Mouse (Mus musculus): ENCODE results near the gene Lrriq4.
A peak's percentile ranks its signal among the peaks of the same experiment; 100 is the strongest.

The Lrriq4 gene

DNA sequence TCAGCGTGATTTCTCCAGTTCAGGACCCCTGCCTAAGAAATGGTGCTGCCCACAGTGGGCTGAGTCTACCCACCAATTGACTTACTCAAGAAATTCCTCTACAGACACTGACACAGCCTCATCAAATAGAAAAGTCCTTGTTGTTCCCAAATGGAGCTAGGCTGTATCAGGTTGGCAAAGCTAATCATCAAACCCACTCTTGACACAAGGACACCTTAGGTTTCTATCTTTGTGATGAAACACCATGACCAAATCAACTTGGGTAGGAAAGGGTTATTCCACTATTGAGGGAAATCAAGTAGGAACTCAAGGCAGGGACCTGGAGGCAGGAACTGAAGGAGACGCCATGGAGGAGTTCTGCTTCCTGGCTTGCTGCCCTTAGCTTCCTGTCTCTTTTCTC, at the start of gene Lrriq4:
TSS of gene Lrriq4 (plus strand) at position 301 of the 400 bp plus-strand sequence.
- no peak for DNase-seq (ENCODE audit: inconsistent ontology term)

DNA sequence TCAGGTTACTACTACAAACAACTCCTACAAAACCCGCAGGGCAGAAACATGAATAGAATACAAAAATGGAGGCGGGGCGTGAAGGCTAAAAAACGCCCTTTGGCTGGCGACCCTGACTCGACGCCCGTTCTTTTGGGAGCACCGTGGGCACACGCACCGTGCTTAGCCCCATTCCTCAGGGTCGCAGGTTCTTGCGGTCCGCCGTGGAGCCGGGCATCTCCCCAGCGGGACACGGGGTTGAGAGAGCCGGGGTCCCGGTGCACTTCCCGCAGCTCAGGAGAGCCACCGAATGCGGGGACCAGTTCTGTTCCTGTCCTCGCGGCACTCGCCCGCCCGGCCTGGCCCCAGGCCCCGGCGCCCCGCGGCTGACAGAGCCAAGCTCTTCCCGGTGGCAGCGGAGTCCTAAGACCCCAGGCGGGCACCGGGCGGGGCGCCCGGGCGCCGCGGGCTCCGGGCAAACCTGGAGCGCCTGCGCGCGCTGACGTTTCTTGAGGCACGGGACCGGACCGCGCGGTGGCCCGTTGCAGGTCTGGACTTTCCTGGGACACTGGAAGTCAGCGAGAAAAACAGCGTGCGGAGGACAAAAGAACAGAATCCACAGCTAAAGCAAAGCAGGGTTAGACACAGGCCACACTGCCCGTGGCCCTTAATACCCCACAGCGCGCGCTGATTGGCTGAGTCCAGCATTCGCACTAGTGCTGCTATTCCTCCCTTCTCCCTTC, 49.0 kb upstream of the Lrriq4 start:
- peak; percentile 62 for DNase-seq (ENCODE audit: inconsistent ontology term)

DNA sequence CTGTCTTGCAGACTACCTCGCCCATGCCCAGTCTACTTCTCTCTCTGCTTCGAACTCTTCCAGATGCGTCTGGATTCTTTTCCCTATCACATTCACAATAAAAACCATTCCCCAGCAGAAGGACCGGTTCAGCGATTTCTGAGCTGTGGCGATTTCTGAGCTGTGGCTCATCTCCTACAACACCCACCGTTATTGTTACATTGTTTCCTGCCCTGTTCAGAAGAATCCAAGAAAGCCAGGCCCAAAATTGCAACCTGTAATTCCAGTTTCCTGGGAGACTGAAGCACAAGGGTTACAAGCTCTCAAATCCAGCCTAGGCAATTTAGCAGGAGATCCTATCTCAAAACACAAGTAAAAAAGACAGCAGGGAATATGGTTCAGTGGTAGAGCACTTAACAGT, 47.0 kb upstream of the Lrriq4 start:
- DNase-seq (ENCODE audit: inconsistent ontology term), result no peak

DNA sequence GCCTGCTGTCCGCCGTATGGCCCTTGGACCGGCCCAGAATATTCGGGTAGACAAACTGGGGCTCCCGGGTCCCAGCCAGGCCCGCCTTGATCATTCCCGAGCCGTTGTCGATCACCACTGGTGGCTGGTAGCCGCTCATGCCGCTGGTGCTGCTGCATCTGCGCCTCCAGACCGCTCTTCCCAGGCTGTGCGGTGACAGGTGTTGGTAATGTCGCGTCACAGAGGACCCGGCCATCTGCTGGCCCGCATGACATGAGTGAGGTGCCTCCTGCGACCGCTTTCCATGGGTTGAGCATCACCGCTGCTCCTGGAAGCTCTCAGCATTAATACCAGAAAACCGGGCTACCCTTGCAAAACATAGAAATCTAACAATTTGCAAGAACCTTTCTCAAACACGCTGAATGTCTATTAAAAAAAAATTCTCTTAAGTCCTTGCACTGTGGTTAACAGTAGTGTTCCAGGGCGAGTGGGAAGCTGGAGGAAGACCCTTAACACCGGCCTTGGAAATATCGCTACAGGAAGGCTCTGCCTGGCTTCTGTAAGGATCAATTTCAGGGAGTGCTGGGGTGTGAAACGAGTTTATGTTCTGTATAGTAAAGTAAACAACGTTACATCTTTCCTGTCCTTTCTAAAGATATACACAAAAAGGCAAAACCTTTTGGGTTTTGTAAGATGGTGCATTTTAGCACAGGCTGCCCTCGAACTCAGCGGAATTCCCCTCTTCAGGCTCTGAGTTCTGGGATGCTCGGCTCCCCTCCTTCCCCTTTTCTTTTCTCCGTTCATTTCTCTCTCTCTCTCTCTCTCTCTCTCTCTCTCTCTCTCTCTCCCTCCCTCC, 44.4 kb upstream of the Lrriq4 start, which contains the start of gene Actrt3:
TSS of gene Actrt3 (minus strand) at position 229 of the 835 bp plus-strand sequence.
- peak; percentile 26 for DNase-seq (ENCODE audit: inconsistent ontology term)

DNA sequence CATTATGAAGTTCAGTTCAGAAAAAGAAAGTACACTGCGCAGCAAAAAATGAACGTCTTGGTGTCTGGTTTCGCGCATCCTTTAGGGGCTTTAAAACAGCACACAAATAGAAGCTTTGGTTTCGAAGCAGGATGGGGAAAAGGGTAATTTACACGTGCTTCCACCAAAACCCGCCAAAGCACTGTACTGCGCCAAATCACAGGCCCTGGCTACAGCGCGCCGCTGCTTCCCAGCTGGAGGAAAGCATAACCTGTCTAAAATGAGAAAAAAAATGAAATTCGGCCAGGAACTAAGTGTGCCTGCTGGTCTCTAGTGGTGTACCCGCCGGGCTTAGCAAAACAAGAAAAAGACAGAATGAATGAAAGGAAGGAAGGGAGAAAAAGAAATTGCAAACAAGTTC, 43.6 kb upstream of the Lrriq4 start:
- peak; percentile 73 for DNase-seq (ENCODE audit: inconsistent ontology term)

DNA sequence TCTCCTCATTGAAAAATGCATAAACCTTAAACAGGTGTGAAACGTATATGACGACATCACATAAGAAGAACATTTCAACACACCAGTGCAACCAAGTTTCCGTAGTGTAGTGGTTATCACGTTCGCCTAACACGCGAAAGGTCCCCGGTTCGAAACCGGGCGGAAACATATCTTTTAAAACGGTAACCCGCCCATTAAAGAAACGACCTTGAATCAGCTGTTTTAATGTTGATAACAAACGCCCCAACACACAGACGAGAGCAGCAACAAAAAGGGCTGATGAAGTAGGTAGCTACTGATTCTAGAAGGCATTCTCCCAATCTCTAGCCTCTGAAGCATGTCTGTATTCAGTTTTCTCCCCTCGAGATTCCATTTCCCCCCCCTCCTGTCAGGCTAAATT, 43.1 kb upstream of the Lrriq4 start:
- peak; percentile 86 for DNase-seq (ENCODE audit: inconsistent ontology term)

DNA sequence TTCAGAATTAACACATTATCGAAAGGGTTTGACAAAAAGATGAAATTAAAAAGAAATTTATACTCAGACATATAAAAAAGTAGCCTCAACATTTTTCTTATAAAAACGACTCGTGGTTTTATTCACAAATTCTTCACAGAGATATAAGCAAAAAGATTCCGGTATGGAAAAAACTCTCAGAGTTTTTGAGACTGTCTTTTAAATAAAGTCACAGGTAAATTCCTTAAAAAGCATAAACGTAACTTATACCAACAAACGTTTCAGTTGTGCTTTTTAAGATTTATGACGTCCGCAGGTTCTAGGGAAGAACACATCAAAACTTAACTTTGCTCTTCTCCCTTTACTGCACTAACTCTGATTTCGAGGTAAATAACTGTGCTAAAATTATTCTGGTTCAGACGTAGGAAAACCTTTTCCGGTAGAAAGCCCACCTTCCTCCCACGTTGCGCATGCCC, 42.7 kb upstream of the Lrriq4 start:
- DNase-seq (ENCODE audit: inconsistent ontology term), result no peak

DNA sequence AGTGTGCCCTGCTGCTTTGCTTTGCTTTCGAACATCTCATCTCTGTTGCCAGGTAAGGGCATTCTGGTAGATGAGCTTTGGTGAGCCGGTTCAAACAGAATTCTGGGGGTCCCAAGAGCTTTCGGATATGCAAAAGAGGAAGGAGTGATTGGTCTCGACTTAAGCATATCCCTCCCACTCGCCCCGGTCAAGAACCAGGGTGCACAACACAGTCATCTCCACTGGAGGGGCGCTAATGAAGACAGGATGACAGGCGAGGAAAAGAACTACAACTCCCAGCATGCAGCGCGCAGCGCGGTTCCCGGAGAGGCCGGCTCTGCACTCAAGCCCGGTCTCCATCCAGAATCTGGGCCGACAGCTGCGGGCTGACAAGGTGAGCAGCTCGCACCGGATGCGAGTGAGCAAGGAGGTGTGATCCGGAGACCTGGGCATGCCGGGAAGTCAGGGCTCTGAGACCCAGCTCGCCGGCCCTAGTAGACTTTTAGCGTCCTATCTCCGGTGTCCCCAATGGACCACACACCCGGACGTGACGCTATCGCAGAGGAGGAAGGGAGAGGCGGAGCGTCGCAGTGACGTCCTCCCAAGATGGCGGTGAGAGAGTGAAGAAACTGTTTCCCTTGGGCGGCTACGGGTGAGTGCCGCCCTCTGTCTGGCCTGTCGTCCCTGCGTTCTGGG, 42.1 kb upstream of the Lrriq4 start, which contains the start of gene Mynn:
TSS of gene Mynn (plus strand) at position 1 of the 675 bp plus-strand sequence.
- DNase-seq (ENCODE audit: inconsistent ontology term), result peak; percentile 97

DNA sequence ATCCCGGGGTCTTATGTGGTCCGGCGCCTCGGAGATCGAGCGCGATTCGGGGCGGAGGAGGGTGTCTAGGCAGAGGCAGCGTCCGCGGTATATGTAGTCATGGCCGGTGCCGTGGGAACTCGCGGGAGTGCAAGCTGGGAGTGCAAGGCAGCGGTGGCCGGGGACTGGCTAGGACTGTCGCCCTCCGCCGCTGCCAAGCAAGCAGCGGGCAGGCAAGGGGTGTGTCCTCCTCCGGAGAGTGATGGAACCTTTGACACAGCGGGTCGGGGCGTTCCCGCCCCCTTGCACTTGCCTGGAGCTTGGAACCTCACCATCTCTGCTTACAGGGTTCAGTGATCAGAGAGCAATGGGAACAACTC, 41.6 kb upstream of the Lrriq4 start:
- peak; percentile 89 for DNase-seq (ENCODE audit: inconsistent ontology term)

DNA sequence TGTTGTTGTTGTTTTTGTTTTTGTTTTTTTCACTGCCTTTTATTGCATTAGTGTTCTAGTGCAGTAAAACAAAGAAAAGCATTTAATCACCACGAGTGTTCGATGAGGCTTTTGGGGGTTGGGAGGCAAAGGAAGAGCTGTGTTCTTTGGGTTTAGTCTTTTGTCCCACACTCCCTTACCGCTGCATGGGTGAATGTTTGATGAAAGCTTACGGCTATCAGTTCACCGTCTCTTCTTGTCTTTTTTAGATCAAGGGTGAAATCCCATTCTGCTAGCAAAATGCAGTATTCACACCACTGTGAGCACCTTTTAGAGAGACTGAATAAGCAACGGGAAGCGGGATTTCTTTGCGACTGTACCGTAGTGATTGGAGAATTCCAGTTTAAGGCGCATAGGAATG, 41.1 kb upstream of the Lrriq4 start:
- DNase-seq (ENCODE audit: inconsistent ontology term), result no peak

DNA sequence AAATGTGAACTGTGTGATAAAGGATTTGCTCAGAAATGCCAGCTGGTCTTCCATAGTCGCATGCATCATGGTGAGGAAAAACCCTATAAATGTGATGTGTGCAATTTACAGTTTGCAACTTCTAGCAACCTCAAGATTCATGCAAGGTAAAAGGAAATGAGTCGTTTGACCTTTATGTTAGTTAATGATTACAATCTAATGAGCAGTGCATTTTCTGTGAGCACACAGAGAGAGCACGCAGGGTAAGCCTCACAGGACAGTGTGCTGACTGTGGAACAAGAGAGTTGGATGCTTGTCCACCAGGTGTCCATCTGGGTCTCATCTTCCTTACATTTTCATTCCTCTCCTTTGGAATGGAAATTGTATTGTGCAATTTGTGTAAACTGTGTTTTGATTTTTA, 35.3 kb upstream of the Lrriq4 start:
- DNase-seq (ENCODE audit: inconsistent ontology term), result no peak

DNA sequence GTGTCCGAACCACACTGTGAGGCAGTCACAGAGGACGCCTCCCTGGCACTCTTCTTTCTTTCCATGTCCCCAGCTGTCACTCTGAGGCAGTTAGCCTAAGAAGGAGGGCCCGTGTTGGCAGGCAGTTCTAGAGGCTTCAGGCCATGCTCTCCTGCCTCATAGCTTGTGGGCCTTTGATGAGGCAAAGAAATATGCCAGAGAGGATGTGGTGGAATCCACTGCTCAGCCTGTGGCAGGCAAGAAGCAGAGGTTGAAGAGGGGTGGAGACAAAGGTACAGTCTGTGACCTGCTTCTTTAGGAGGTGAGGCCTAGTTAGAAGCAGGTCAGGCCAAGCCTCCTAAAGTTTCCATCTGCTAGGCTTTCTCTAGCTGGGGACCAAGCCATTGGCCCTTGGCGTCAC, 33.4 kb upstream of the Lrriq4 start:
- no peak for DNase-seq (ENCODE audit: inconsistent ontology term)

DNA sequence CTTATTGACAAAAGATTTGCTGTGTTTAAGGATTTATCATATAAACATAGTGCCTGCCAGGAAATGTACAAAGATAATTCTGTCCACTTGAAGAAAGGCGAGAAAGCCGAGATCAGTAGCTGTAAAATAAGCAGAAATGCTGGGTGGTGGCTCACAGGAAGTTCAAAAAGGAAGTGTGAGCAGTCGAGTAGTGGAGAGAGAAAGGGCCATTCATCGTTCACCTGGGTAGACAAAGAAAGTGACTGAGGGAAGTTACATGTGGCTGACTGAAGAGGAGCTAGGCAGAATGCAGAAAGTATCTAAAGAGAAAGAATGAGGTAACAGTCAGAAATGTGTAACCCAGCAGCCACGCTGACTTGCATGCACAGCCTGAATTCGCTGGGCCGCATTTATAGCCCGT, 24.2 kb upstream of the Lrriq4 start:
- DNase-seq (ENCODE audit: inconsistent ontology term), result no peak

DNA sequence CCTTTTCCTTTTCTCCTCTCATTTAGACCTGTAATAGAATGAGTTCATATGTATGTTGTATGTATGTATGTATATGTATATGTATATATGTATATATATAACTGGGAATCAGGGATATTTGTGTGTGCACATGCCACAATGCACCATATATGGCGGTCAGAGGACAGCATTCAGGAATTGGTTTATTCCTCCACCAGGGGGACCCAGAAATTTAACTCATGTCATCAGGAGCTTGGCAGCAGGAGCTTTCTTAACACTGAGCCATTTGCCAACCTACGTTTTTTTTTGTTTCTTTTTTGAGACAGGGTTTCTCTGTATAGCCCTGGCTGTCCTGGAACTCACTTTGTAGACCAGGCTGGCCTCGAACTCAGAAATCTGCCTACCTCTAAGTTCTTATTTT, 10.6 kb upstream of the Lrriq4 start:
- DNase-seq (ENCODE audit: inconsistent ontology term), result no peak

DNA sequence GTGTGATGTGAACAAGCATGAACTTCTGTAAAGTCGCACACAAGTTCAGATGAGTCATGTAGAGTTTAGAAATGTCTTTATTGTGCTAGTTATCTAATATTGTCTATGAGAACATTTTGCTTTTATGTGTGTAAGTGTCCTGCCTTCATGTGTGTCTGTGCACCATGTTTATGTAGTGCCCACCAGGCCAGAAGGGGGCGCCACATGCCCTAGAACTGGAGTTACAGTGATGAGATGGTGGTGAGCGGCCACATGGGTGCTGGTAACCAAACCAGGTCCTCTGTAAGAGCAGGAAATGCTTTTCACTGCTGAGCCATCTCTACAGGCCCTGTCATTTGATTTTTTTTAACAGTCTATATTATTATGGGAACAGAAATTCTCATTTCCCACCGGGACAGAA, 8.7 kb upstream of the Lrriq4 start:
- no peak for DNase-seq (ENCODE audit: inconsistent ontology term)

DNA sequence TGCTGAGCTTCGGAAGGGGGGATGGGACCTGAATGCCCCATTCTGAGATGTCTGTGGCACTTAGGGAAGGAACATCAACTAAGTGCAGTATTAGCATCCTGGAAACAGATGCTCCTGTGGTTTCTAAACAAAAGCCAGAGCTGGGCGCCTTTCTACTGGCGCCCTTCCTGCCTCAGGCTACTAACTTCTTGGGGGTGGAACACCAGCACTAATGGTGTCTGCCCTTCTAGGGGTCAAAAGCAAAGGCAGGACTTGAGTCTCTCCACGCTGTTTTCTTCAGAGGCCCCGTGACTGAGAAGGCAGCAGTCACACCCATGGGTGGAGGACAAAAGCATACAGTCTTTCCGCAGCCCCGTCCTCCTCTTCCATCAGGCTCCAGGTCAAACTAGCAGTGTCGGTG, 2.5 kb downstream of the Lrriq4 start:
- no peak for DNase-seq (ENCODE audit: inconsistent ontology term)

DNA sequence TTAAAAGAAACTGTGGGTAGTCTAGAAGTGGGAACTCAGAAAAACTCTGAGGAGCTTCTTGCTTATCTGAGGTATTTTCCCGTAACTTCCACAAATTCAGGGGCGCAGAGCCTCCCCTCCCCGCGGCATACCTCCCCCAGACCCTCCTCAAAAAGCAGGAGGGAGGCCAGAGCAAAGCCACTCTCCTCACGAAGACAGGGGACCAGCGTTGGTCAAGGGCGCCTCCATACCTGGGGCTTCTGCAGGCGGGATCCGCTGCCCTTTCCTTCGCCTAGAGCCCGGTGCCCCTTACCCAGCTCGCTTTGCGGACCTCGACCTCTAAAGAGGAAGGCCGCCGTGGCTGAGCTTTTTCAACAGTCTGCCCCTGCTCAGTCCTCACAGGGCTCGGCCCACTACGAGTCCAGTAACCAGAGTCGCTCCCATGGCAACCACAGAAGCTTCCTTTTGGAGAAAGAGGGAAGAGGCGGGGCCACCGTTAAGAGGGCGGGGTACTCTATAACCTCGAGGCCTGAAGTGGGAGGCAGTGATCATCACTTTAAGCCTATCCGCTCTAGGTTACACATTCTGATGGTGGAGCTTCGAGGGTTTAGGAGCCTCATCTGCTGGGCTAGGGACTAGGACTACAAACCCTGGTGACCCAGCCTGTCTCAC, 3.3 kb downstream of the Lrriq4 start, which contains the start of gene Lrrc34:
TSS of gene Lrrc34 (minus strand) at position 430 of the 651 bp plus-strand sequence.
- peak; percentile 49 for DNase-seq (ENCODE audit: inconsistent ontology term)

DNA sequence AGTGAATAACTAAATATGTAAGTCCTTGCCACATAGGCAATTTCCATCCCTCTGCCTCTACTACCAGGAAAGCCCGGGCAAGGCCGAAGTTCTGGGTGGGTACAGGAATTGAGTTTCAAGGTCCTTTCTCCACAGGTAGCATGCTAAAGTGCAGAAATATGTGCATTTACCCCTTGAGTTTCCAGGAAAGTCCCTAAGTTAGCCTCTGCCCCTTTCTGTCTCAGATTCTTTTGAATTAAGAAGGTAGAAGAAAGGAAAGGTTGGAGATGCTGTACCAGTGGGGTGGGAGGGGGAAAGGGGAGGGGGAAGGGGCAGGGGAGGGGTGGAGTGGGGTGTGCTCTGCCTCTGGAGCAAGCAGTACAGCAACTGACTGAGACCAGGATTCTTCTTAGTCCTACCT, 4.2 kb downstream of the Lrriq4 start:
- no peak for DNase-seq (ENCODE audit: inconsistent ontology term)

DNA sequence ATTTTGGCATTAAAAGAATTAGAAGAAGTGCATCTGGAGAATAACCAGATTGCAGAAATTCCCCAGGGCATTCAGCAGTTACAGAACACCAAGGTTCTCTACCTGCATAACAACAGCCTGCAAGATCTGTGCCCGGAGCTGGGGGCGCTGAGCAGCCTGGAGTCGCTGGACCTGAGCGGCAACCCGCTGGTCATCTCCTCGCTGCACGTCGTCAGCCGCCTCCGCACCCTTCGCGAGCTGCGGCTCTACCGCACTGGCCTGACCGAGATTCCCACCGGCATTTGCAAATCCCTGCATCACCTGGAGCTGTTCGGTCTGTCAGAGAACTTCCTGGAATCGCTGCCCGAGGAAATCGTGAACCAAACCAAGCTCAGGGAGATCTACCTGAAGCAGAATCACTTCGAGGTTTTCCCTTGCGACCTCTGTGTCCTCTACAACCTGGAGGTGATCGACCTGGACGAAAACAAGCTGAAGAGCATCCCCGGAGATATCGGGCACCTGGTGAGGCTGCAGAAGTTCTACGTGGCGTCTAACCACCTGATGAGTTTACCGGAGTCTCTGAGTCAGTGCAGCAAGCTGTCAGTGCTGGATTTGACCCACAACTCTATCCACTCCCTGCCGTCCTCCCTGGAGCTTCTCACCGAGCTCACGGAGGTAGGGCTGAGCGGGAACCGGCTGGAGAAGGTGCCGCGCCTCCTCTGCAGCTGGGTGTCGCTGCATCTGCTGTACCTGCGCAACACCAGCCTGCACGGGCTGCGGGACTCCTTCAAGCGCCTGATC, 5.9 kb downstream of the Lrriq4 start:
- DNase-seq (ENCODE audit: inconsistent ontology term), result peak; percentile 14

DNA sequence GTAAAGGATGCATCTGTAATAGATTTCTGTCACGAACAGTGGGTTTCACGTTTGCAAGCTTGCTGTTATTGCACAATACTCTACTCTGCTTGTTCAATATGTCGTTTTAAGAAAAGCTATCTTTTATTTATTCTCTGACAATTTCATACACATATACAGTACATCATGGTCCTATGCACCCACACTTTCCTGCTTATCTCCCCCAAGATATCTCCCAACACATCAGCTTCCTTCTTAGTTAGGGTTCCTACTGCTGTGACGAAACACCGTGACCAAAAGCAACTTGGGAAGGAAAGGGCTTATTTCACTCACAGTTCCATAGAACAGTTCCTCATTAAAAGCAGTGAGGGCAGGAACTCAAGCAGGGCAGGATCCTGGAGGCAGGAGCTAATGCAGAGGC, 11.6 kb downstream of the Lrriq4 start:
- no peak for DNase-seq (ENCODE audit: inconsistent ontology term)

DNA sequence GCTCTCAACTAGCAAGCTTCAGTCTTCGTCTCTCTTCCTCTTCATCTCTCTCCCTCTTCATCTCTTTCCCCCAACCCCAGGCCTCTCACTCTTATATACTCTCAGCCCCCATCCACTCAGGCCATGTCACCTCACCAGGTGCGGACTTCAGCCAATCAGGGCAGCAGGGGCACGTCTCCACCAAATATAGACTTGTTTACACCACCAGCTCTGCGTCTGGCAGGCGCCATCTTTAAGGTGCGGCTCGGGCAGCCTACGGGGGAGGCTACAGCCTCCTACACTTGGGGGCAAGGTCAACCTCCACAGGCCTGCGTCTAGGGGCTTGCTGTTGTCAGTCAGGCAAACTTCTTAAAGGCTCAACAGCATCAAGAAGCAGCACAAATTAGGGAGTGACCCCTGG, 14.2 kb downstream of the Lrriq4 start:
- no peak for DNase-seq (ENCODE audit: inconsistent ontology term)
